Mouse (Mus musculus) spleen, adult 2 months (tissue): Measurements from ENCODE around the gene Gm6309. TPM values are rescaled to one million over a fixed set of nuclear protein-coding genes. Genes with fewer than 3 reads are reported as not detected.

Experiments
- DNase-seq, 2 experiments: peaks; one replicate each; pipeline versions ENCODE4 v3.0.0 to v3.0.0-alpha.2; 2012 to 2021; ENCODE audit warnings: low spot score in 2 of 2, low read depth in 1 of 2
- H3K27ac ChIP-seq: fragments of 200-500 bp; 2 replicates; pipeline ENCODE4 v1.5.1; 2012; ENCODE audit warnings: low read length, inconsistent platforms; ENCODE audit not compliant: insufficient read depth
- H3K27me3 ChIP-seq: fragments of 200-500 bp; 2 replicates; pipeline ENCODE4 v1.6.1; 2012; ENCODE audit warnings: mild to moderate bottlenecking, moderate library complexity, low read length, inconsistent platforms; ENCODE audit not compliant: control insufficient read depth, insufficient read depth
- H3K36me3 ChIP-seq: fragments of 200-500 bp; 2 replicates; pipeline ENCODE4 v1.6.1; 2012; ENCODE audit warnings: mild to moderate bottlenecking, low read length, inconsistent platforms; ENCODE audit not compliant: control insufficient read depth, insufficient read depth
- H3K4me1 ChIP-seq: fragments of 200-500 bp; 2 replicates; pipeline ENCODE4 v1.6.1; 2011; ENCODE audit warnings: inconsistent platforms; ENCODE audit not compliant: control insufficient read depth, insufficient read depth, insufficient read length
- H3K4me3 ChIP-seq: fragments of 200-500 bp; 2 replicates; pipeline ENCODE4 v1.5.1; 2011; ENCODE audit warnings: mild to moderate bottlenecking, inconsistent platforms; ENCODE audit not compliant: insufficient read depth, insufficient read length; ENCODE audit errors: extremely low read depth
- CTCF ChIP-seq: fragments of 200-500 bp; IDR thresholded peaks from 2 replicates; pipeline ENCODE4 v1.5.1; 2011; ENCODE audit warnings: mild to moderate bottlenecking, inconsistent platforms; ENCODE audit not compliant: insufficient read depth, insufficient read length, insufficient replicate concordance; ENCODE audit errors: extremely low read depth
- POLR2A ChIP-seq: fragments of 200-500 bp; IDR thresholded peaks from 2 replicates; pipeline ENCODE4 v1.6.1; 2011; ENCODE audit warnings: low read depth, low read length, inconsistent platforms
- WGBS: fragments of 180-500 bp; shearing (Covaris S2); methylation state at CpG from one replicate; pipeline ENCODE4 v1.1.7; 2018; 5-methylcytosine and 5-hydroxymethylcytosine counted together
- polyA plus RNA-seq: library from polyadenylated mRNA; depleted of rRNA; stranded (reverse); fragments of >200 nt; gene quantifications from 2 replicates; pipeline ENCODE4 v1.2.3, GENCODE M21; 2012; rRNA removed

The Gm6309 gene
- polyA plus RNA-seq, 1 experiment, result not detected

DNA sequence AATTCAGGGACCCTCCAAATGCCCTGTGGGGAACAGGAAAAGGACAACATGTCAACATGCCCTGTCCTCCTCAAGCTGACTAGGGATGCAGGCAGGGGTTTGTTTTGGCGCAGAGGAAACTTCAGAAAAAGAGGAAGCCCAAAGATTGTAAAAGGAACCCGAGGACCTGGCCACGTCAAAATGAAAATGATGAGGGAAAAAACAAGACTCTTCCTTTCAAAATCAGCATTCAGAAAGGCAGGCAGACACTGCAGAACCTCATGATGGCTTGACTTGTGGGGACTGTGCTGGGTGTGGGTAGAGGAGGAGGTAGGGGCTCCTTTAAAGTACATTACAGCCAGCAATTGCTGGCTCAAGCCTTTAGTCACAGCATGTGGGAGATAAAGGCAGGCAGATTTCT, 20.1 kb downstream of the Gm6309 start:
- no peaks in the 10 kb centered on the region for H3K36me3 ChIP-seq

DNA sequence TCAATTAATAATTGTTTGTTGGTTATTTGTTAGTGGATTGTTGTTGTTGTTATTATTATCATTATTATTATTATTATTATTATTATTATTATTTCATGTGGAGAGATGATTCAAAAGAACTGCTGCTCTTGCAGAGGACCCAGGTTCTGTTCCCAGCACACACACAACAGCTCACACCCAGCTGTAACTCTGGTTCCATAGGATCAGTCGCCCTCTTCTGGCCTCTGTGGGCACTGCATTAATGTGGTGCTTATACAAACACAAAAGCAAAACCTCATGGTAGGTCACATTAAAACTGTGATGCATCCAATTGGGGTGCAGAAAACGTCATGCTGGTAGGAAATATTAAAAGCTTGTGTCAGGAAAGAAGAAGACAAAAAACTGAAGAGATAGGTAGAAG, 22.6 kb downstream of the Gm6309 start:
- Histone ChIP-seq H3K27ac (no peak overlapping the region), H3K36me3 (no peaks in the 10 kb centered on the region), H3K4me1 (no peaks in the 10 kb centered on the region), H3K27me3 (no peaks in the 10 kb centered on the region), H3K4me3 (no peak overlapping the region)
- WGBS, result 41% methylated on average over 2 of the region's 2 CpGs
- no peak for DNase-seq
- TF ChIP-seq CTCF (no peak), POLR2A (no peak)

More for the DNA sequence above, 20.1 kb downstream of the Gm6309 start:
- 38% methylated on average over 3 of the region's 3 CpGs for WGBS
- DNase-seq, result no peak
- TF ChIP-seq CTCF, result no peak
- Histone ChIP-seq H3K27me3 (no peaks in the 10 kb centered on the region), H3K27ac (no peak overlapping the region), H3K4me1 (no peaks in the 10 kb centered on the region), H3K4me3 (no peak overlapping the region)

Other genes with a start within 250 kb of the Gm6309 start
- gene Cyp3a25, start 161.1 kb downstream of the Gm6309 start, polyA plus RNA-seq, result not detected in 2 replicates
- not detected in 2 replicates for gene Cyp3a59, start 91.5 kb downstream of the Gm6309 start, polyA plus RNA-seq
- not detected in 2 replicates for gene Gm5565, start 10.2 kb downstream of the Gm6309 start, polyA plus RNA-seq
- gene 1700001J03Rik, start 14.6 kb upstream of the Gm6309 start, polyA plus RNA-seq, result 0.12 and 0.18 TPM in 2 replicates
- 11.8 and 12.9 TPM in 2 replicates for gene Rnf6, start 50.8 kb upstream of the Gm6309 start, polyA plus RNA-seq
- gene Cdk8, start 60.5 kb upstream of the Gm6309 start, polyA plus RNA-seq, result 21.0 and 23.8 TPM in 2 replicates
- 0.49 and 0.68 TPM in 2 replicates for gene Wasf3, start 214.3 kb upstream of the Gm6309 start, polyA plus RNA-seq